Mouse (Mus musculus) ES-Bruce4 (cell line): ENCODE measurements at regions not wholly inside any gene's neighbourhood (a gene's known extent, or its start where the extent isn't known, plus 50 kb on each side); places are given as distances from the start of the nearest gene placed in this dataset.

Experiments used
- H3K27ac ChIP-seq: 2 replicates; pipeline ENCODE4 v1.5.1; 2012; ENCODE audit warnings: low read length, inconsistent platforms; ENCODE audit not compliant: insufficient read depth
- H3K27me3 ChIP-seq: 2 replicates; pipeline ENCODE4 v1.6.1; 2012; ENCODE audit warnings: mild to moderate bottlenecking, low read length, inconsistent platforms; ENCODE audit not compliant: control insufficient read depth, poor library complexity, insufficient read depth, severe bottlenecking
- H3K36me3 ChIP-seq: 2 replicates; pipeline ENCODE4 v1.6.1; 2012; ENCODE audit warnings: inconsistent platforms, mild to moderate bottlenecking, low read length, moderate library complexity; ENCODE audit not compliant: control insufficient read depth, poor library complexity, insufficient read depth, severe bottlenecking
- H3K4me1 ChIP-seq: one replicate; pipeline ENCODE4 v1.8.1; 2011; ENCODE audit warnings: low read length; ENCODE audit not compliant: control insufficient read depth, insufficient read depth
- H3K4me3 ChIP-seq: 2 replicates; pipeline ENCODE4 v1.5.1; 2011; ENCODE audit warnings: low read depth, mild to moderate bottlenecking, low read length
- H3K9ac ChIP-seq: 2 replicates; pipeline ENCODE4 v1.6.1; 2012; ENCODE audit warnings: low read depth, mild to moderate bottlenecking, inconsistent platforms; ENCODE audit not compliant: poor library complexity, severe bottlenecking
- H3K9me3 ChIP-seq: replicated peaks from 2 replicates; pipeline ENCODE4 v1.6.1; 2012; ENCODE audit warnings: mild to moderate bottlenecking, low read length, inconsistent platforms; ENCODE audit not compliant: control insufficient read depth, poor library complexity, insufficient read depth, severe bottlenecking
- CTCF ChIP-seq: IDR thresholded peaks from one replicate; pipeline ENCODE4 v1.8.1; 2011; ENCODE audit warnings: low read depth, low read length
- EP300 ChIP-seq: IDR thresholded peaks from 2 replicates; pipeline ENCODE4 v1.6.1; 2011; ENCODE audit warnings: low read depth, low read length; ENCODE audit not compliant: insufficient read depth
- POLR2A ChIP-seq: IDR thresholded peaks from one replicate; pipeline ENCODE4 v1.8.1; 2011; ENCODE audit warnings: low read length; ENCODE audit not compliant: insufficient read depth

DNA sequence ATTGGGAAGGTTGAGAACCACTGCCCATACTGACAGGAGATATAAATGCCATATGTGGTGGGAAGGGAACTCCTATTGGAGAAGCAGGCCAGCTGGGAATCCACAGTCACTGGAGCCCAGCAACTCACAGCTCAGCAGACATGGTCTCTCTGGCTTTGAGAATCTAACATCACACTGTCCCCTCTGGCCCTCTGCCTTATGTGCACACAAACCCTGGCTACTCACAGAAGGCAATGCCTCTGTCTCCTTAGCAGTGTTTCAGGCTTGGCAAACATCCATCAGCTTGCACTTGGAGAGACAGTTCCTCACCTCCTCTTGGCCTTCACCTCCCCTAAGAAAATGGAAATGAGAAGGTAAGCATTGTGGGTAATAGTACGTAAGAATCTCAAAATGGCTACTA lies 188.2 kb upstream of the Mgmt start:
- no peak for TF ChIP-seq CTCF
- no peak for TF ChIP-seq EP300
- Histone ChIP-seq H3K4me1 (no peaks in the 10 kb centered on the region), H3K9ac (no peak overlapping the region), H3K27ac (no peak overlapping the region), H3K4me3 (no peak overlapping the region), H3K9me3 (no peaks in the 10 kb centered on the region), H3K36me3 (no peaks in the 10 kb centered on the region), H3K27me3 (no peaks in the 10 kb centered on the region; the same call in 1 of the 2 replicates)

DNA sequence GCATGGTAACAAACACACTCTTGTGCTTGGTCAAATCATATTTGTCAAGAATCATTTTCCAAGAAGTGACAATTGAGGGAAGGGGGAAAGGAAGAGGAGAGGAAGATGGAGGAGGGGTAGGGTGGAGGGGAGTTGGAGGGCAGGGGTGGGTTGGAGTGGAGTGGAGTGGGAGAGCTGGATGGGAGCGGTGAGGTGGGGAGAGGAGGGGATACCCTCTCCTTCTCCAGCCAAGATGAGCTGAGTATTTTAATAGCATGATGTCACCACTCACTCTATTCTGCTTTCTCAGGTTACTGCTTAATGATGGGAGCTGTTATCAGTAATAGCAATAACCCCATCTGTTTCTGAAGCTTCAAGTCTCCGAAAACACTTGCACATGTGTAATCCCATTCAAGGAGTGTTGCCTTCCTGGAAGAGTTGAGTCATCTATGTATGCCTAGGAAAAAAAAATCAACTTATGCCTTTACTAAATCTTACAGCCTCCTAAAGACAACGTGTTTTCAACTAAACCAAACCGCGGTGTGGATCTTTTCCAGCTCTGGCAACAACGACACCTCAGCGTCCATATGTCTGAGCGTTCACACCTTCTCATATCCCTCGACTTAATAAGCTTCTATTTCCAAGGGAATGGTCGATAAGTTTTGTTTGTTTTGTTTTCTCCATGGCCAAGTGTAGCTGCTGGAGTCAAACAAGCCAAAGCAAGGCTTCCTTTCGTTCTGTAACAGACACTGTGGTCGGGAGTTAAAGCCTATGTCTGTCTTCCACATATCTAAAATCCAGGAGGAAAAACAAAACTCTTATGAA lies 187.0 kb upstream of the Mgmt start:
- H3K9ac ChIP-seq, result no peak overlapping the region
- H3K9me3 ChIP-seq, result no peaks in the 10 kb centered on the region
- no peaks in the 10 kb centered on the region; the same call in 1 of the 2 replicates for H3K27me3 ChIP-seq
- no peak overlapping the region for H3K4me3 ChIP-seq
- no peak overlapping the region for H3K27ac ChIP-seq
- H3K4me1 ChIP-seq, result no peaks in the 10 kb centered on the region
- no peak for TF ChIP-seq EP300
- no peak for TF ChIP-seq CTCF
- TF ChIP-seq POLR2A, result no peak
- H3K36me3 ChIP-seq, result no peaks in the 10 kb centered on the region

DNA sequence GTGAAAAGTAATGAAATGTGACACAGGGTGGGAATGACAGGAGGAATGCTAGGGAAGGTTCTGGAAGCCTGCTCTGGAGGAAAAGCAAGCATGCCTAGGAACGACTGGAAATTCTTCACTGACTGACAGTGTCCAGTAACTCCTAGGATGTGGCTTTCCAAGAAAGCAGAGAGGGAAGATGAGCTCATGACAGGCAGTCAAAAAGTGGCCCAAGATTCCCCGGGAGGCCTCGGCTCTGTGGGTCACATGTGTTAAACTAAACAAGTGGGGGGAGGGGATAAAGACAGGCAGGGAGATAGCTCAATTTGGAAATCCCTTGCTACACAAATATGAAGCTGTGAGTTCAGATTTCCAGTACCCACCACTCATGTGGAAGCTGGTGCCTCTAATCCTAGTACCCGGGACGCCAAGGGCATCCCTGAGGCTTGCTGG lies 186.4 kb upstream of the Mgmt start:
- no peak overlapping the region for H3K4me3 ChIP-seq
- no peaks in the 10 kb centered on the region; the same call in 1 of the 2 replicates for H3K27me3 ChIP-seq
- H3K27ac ChIP-seq, result no peak overlapping the region
- no peaks in the 10 kb centered on the region for H3K4me1 ChIP-seq
- TF ChIP-seq CTCF (no peak), POLR2A (no peak), EP300 (no peak)
- no peak overlapping the region for H3K9ac ChIP-seq
- H3K9me3 ChIP-seq, result no peaks in the 10 kb centered on the region
- H3K36me3 ChIP-seq, result no peaks in the 10 kb centered on the region

DNA sequence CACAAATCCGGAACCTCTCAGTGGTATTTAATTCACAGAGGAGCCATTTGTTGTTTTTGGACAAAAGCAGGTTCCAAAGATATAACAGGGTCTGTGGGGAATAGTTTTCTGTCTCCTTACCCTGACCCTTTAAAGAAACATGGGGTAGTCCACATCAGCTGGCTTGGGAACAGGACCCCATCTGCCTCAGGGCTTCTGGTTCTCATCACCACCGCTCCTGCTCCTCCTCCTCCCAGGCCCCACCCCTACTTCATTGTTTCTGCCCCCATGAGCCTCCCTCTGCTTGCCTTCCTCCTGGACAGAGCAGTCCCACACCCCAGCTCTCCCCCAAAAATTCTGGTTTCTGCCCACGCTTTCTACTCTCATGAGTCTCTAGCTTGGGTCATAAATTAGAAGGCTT lies 183.8 kb upstream of the Mgmt start:
- H3K27me3 ChIP-seq, result no peaks in the 10 kb centered on the region; the same call in 1 of the 2 replicates
- H3K4me3 ChIP-seq, result no peak overlapping the region
- TF ChIP-seq EP300, result no peak
- TF ChIP-seq POLR2A, result no peak
- no peak for TF ChIP-seq CTCF
- no peaks in the 10 kb centered on the region for H3K36me3 ChIP-seq
- no peaks in the 10 kb centered on the region for H3K4me1 ChIP-seq
- no peaks in the 10 kb centered on the region for H3K9me3 ChIP-seq
- no peak overlapping the region for H3K27ac ChIP-seq
- H3K9ac ChIP-seq, result no peak overlapping the region

DNA sequence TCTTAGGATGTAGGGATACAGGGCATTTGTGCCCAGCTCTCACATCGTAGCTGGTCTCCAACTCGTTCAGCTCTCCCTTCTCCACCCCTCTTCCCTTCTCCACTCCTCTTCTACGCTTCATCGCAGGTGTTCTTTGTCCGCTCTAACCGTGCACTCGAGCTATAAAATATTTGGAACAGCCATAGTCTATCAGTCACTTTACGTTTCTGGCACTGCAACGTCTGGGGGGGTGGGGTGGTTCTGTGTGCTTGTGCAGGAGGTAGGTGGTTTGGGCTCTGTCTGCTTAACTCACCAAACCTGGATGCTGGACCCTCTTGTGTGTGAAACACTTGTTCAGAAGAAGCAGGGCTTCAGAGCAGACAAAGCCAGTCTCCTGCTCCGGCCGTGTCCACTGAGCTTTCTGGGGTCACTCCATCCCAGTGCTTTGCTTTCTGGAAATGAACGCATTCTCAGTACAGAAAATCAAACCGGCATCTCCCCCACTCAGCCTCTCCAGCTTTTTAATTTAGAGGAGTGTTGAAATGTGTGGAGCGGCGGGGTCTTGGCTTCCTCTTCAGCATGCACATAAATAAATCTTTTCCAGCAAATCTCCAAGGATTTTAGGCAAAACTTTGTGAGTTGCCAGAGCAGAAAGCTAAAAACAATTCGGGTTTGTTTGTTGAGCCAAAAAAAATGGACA lies 181.3 kb upstream of the Mgmt start:
- TF ChIP-seq CTCF (no peak), EP300 (no peak), POLR2A (no peak)
- Histone ChIP-seq H3K4me3 (no peak overlapping the region), H3K9ac (no peak overlapping the region), H3K4me1 (no peaks in the 10 kb centered on the region), H3K36me3 (no peaks in the 10 kb centered on the region), H3K27ac (no peak overlapping the region), H3K27me3 (no peaks in the 10 kb centered on the region), H3K9me3 (no peaks in the 10 kb centered on the region)
